Mouse (Mus musculus) inflammation-experienced regulatory T-cells, adult 6 months (primary cell): ENCODE data around the gene Ahr. TPM values are rescaled to one million over a fixed set of nuclear protein-coding genes. Genes with fewer than 3 reads are reported as not detected.

ENCODE experiments used
- ATAC-seq: one replicate; pipeline ENCODE4 v1.8.0; 2017
- polyA plus RNA-seq, 3 experiments: library from polyadenylated mRNA; unstranded; fragments of 100-300 nt; shearing (Covaris generic); gene quantifications; one replicate each; pipeline ENCODE4 v1.2.1; 2017

The Ahr gene
- polyA plus RNA-seq, 3 experiments from 2014 or later = 6.3 to 9.2 (median 7.5) TPM

DNA sequence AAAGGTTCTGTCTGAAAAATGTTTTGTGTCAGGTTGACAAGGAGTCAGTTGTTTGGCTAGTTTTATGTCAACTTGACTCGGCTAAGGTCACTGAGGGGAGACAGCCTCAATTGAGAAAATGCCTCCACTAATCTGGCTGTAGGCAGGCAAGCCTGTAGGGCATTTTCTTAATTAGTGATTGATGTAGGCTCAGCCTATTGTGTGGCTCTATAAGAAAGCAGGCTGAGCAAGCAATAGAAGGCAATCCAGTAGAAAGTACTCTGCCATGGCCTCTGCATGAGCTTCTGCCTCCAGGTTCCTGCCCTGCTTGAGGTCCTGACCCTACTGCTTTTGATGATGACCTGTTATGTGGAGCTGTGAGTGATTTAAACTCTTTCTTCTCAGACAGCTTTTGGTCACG lies 33.4 kb downstream of the Ahr start:
- ATAC-seq = no peak

DNA sequence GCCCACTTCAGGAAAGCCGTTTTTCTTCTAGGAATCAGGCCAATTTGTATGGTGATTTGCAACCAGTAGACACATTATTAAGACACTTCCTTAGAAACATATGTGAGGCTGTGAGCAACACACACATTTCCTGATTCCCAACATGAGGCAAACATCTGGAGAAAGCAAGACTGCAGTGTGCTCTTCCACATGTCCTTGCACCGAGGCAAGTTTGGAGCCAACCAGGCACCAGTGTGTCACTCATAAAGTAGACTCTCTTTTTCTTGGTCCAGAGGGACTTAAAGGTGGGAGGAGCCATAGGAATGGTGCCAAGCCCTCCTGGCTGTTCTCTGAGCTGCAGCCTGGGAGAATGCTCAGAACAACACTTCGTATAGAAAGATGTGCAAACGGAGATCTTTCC lies 39.6 kb downstream of the Ahr start:
- ATAC-seq = no peak

- ATAC-seq = no peak
Measured at GRCm38 (mm10) chr12:35480764-35481163, 54.1 kb downstream of the Ahr start.

GRCm38 (mm10) chr12:35478906-35479305 lies 55.9 kb downstream of the Ahr start:
- no peak for ATAC-seq

DNA sequence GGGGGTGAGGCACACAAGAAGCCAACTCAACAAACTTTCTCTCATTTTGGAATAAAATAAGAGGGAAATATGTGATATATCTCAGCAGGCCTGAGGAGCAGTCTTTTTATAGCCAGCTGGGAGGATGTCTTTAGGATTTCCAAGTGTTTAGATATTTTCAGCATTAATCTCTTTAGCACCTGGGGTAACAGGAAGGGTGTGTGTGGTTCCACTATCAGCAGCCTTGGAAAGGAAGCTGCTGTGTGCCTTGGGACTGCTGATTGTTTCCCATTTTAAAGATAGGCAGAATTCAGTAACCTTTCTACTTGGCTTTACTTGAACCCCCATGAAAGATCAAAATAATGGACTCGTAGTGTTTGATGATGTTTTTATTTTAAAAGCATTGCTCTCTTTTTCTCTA lies 71.4 kb downstream of the Ahr start:
- ATAC-seq = no peak

- ATAC-seq = no peak
Measured at GRCm38 (mm10) chr12:35462667-35463066, 72.2 kb downstream of the Ahr start.

- ATAC-seq = no peak
Measured at GRCm38 (mm10) chr12:35459662-35460061, 75.2 kb downstream of the Ahr start.
